Mouse (Mus musculus) CH12.LX (cell line): ENCODE data around the gene Mien1. TPM values are rescaled to one million over a fixed set of nuclear protein-coding genes. Genes with fewer than 3 reads are reported as not detected.
A peak's percentile ranks its signal among the peaks of the same experiment; 100 is the strongest.

Source experiments
- DNase-seq: peaks from one replicate; pipeline ENCODE4 v3.0.0-alpha.2; 2013; ENCODE audit errors: extremely low read depth
- H3K27ac ChIP-seq: 2 replicates; pipeline ENCODE4 v1.5.1; 2012; ENCODE audit warnings: low read depth, mild to moderate bottlenecking, control low read depth, moderate library complexity; ENCODE audit not compliant: insufficient read depth
- H3K27me3 ChIP-seq: replicated peaks from 2 replicates; pipeline ENCODE3; 2012; ENCODE audit warnings: inconsistent platforms
- H3K36me3 ChIP-seq, 2 experiments: replicated peaks in 1 of 2; 2 replicates each; pipeline versions ENCODE3 to v1.6.1; 2012; ENCODE audit warnings: inconsistent platforms in 1 of 2, low read length in 1 of 2, mild to moderate bottlenecking in 1 of 2, mixed read lengths in 1 of 2, moderate library complexity in 1 of 2; ENCODE audit not compliant: control insufficient read depth in 1 of 2, insufficient read depth in 1 of 2
- H3K4me1 ChIP-seq, 2 experiments: 2 replicates each; pipeline ENCODE4 v1.6.1; 2012; ENCODE audit warnings: inconsistent platforms in 1 of 2, moderate library complexity in 1 of 2; ENCODE audit not compliant: insufficient read depth in 2 of 2, control insufficient read depth in 1 of 2
- H3K4me2 ChIP-seq: 2 replicates; pipeline ENCODE4 v1.6.1; 2012; ENCODE audit warnings: low read depth, mild to moderate bottlenecking, control low read depth; ENCODE audit not compliant: poor library complexity, insufficient read depth, severe bottlenecking
- H3K4me3 ChIP-seq, 3 experiments: fragments of 150-350 bp in 1 of 3; sonication (generic) in 1 of 3; replicated peaks in 1 of 3; 2 replicates each; pipeline versions ENCODE3 to v1.5.1; 2011 to 2012; ENCODE audit warnings: low read depth in 2 of 3, low read length in 2 of 3, mild to moderate bottlenecking in 2 of 3, moderate library complexity in 2 of 3, control low read depth in 1 of 3, improper control_type of control experiment in 1 of 3, inconsistent platforms in 1 of 3, mixed read lengths in 1 of 3; ENCODE audit not compliant: poor library complexity in 1 of 3
- H3K79me2 ChIP-seq: replicated peaks from 2 replicates; pipeline ENCODE4 v1.6.1; 2012; ENCODE audit warnings: mild to moderate bottlenecking, moderate library complexity; ENCODE audit not compliant: control insufficient read depth, poor library complexity, insufficient read depth, severe bottlenecking; ENCODE audit errors: extremely low read depth
- H3K9ac ChIP-seq: 2 replicates; pipeline ENCODE4 v1.6.1; 2012; ENCODE audit warnings: low read depth, mild to moderate bottlenecking, control low read depth, moderate library complexity; ENCODE audit not compliant: insufficient read depth
- H3K9me3 ChIP-seq: replicated peaks from 2 replicates; pipeline ENCODE3; 2012; ENCODE audit warnings: low read length, inconsistent platforms, mixed read lengths
- CHD2 ChIP-seq: IDR thresholded peaks from 2 replicates; pipeline ENCODE4 v1.6.1; 2011; ENCODE audit warnings: low read length, improper control_type of control experiment
- CTCF ChIP-seq, 2 experiments: IDR thresholded peaks in 1 of 2; conservative IDR thresholded peaks in 1 of 2; 2 replicates each; pipeline ENCODE4 v1.5.1; 2011 to 2012; ENCODE audit warnings: low read depth in 2 of 2, low read length in 2 of 2, improper control_type of control experiment in 1 of 2, inconsistent platforms in 1 of 2, mild to moderate bottlenecking in 1 of 2, moderate library complexity in 1 of 2
- E2F4 ChIP-seq: IDR thresholded peaks from 2 replicates; pipeline ENCODE4 v1.6.1; 2011; ENCODE audit warnings: low read depth, low read length, improper control_type of control experiment; ENCODE audit not compliant: insufficient replicate concordance
- ELF1 ChIP-seq: IDR thresholded peaks from 2 replicates; pipeline ENCODE4 v1.6.1; 2014; ENCODE audit warnings: low read depth, mild to moderate bottlenecking, inconsistent platforms, low read length, improper control_type of control experiment
- EP300 ChIP-seq: IDR thresholded peaks from 2 replicates; pipeline ENCODE4 v1.6.1; 2011; ENCODE audit warnings: low read length, improper control_type of control experiment
- ETS1 ChIP-seq: conservative IDR thresholded peaks from 2 replicates; pipeline ENCODE4 v1.6.1; 2012; ENCODE audit warnings: low read depth, mild to moderate bottlenecking, inconsistent platforms, low read length, improper control_type of control experiment, moderate library complexity
- GABPA ChIP-seq: IDR thresholded peaks from 2 replicates; pipeline ENCODE4 v1.6.1; 2012; ENCODE audit warnings: low read depth, low read length, improper control_type of control experiment, inconsistent platforms; ENCODE audit not compliant: insufficient replicate concordance
- HCFC1 ChIP-seq: IDR thresholded peaks from 2 replicates; pipeline ENCODE4 v1.6.1; 2012; ENCODE audit warnings: low read depth, mild to moderate bottlenecking, inconsistent platforms, low read length, improper control_type of control experiment
- JUN ChIP-seq: IDR thresholded peaks from 2 replicates; pipeline ENCODE4 v1.6.1; 2011; ENCODE audit warnings: low read depth, mild to moderate bottlenecking, low read length, improper control_type of control experiment, moderate library complexity; ENCODE audit not compliant: insufficient read depth
- MAX ChIP-seq: IDR thresholded peaks from 2 replicates; pipeline ENCODE4 v1.6.1; 2011; ENCODE audit warnings: low read length, improper control_type of control experiment
- MYC ChIP-seq: IDR thresholded peaks from 2 replicates; pipeline ENCODE4 v1.6.1; 2011; ENCODE audit warnings: low read depth, mild to moderate bottlenecking, improper control_type of control experiment, low read length
- NELFE ChIP-seq: IDR thresholded peaks from 2 replicates; pipeline ENCODE4 v1.6.1; 2011; ENCODE audit warnings: low read depth, low read length, improper control_type of control experiment
- NRF1 ChIP-seq: IDR thresholded peaks from 2 replicates; pipeline ENCODE4 v1.6.1; 2014; ENCODE audit warnings: low read depth, mild to moderate bottlenecking, inconsistent platforms, low read length, improper control_type of control experiment, moderate library complexity
- POLR2A ChIP-seq: IDR thresholded peaks from 2 replicates; pipeline ENCODE4 v1.6.1; 2011; ENCODE audit warnings: low read depth, mild to moderate bottlenecking, improper control_type of control experiment, low read length
- POLR2AphosphoS2 ChIP-seq: IDR thresholded peaks from 2 replicates; pipeline ENCODE4 v1.6.1; 2011; ENCODE audit warnings: low read depth, low read length, improper control_type of control experiment
- RCOR1 ChIP-seq: conservative IDR thresholded peaks from 2 replicates; pipeline ENCODE4 v1.6.1; 2012; ENCODE audit warnings: low read depth, mild to moderate bottlenecking, inconsistent platforms, low read length, improper control_type of control experiment
- SMC3 ChIP-seq: IDR thresholded peaks from 2 replicates; pipeline ENCODE4 v1.6.1; 2011; ENCODE audit warnings: low read depth, low read length, improper control_type of control experiment
- TBP ChIP-seq: conservative IDR thresholded peaks from 2 replicates; pipeline ENCODE4 v1.6.1; 2011; ENCODE audit warnings: low read depth, low read length, improper control_type of control experiment
- USF2 ChIP-seq: conservative IDR thresholded peaks from 2 replicates; pipeline ENCODE4 v1.6.1; 2011; ENCODE audit warnings: low read depth, low read length, improper control_type of control experiment
- ZKSCAN1 ChIP-seq: IDR thresholded peaks from 2 replicates; pipeline ENCODE4 v1.6.1; 2012; ENCODE audit warnings: low read depth, inconsistent platforms, low read length, improper control_type of control experiment, borderline replicate concordance
- ZNF384 ChIP-seq: IDR thresholded peaks from 2 replicates; pipeline ENCODE4 v1.6.1; 2012; ENCODE audit warnings: low read depth, low read length, improper control_type of control experiment, inconsistent platforms
- dilution Hi-C: fragments of 300-500 bp; cut with MboI; formaldehyde crosslinking; loops from 2 replicates; pipeline ENCODE4 v1.14.3; 2020; ENCODE audit warnings: low sequenced_read_pairs; ENCODE audit not compliant: extremely low pct_unique_long_range_greater_than_20kb, extremely low pct_ligation_motif_present
- in situ Hi-C: fragments of 300-500 bp; cut with MboI; formaldehyde crosslinking; loops from 3 replicates; pipeline ENCODE4 v1.14.3; 2019; ENCODE audit warnings: low sequenced_read_pairs, low pct_ligation_motif_present, low pct_unique_long_range_greater_than_20kb, mixed read lengths
- polyA plus RNA-seq: library from polyadenylated mRNA; unstranded; fragments of >175 nt; gene quantifications from 2 replicates; pipeline ENCODE4 v1.2.1, GENCODE M21; 2012; ENCODE audit warnings: low read depth; ENCODE audit not compliant: insufficient read length
- total RNA-seq, 2 experiments: library from RNA; depleted of rRNA; stranded (reverse); fragments of 300-350 nt in 1 of 2; fragments of >200 nt in 1 of 2; gene quantifications; 2 replicates each; pipeline ENCODE4 v1.2.3; 2012 to 2014

Gene Mien1
- total and polyA plus RNA-seq, 3 experiments, result 84.7 to 129 (median 94.6) TPM

DNA sequence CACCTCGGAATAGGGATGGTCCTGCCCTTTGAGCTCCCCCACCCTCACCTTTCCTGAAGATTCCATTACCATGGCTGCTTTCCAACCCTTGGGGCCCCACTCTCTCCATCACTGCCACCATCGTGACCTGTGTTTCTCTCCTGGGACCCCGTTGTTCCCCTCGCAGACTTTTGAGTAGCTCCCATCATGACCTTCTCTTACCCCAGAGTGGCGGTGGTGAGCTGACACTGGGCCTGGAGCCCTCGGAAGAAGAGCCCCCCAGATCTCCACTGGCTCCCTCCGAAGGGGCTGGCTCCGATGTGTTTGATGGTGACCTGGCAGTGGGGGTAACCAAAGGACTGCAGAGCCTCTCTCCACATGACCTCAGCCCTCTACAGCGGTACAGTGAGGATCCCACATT, 3.1 kb downstream of the Mien1 start:
- Histone ChIP-seq H3K4me1 (peaks cover 0 to 10% of the 10 kb centered on the region in 2 experiments; a peak in 3 of 4 replicates), H3K79me2 (no peaks in the 10 kb centered on the region), H3K9me3 (no peaks in the 10 kb centered on the region), H3K4me3 (no peak overlapping the region), H3K27ac (no peak overlapping the region), H3K27me3 (peaks cover 15% of the 10 kb centered on the region), H3K9ac (no peak overlapping the region), H3K4me2 (no peak overlapping the region), H3K36me3 (peaks cover 4 to 21% of the 10 kb centered on the region in 2 experiments)
- TF ChIP-seq POLR2A, result no peak
- no peak for TF ChIP-seq RCOR1
- TF ChIP-seq TBP, result no peak
- TF ChIP-seq CTCF (conservative IDR thresholded peaks at IDR 0.05 in 1 of 2, IDR thresholded peaks at IDR 0.05 in 1 of 2; ENCODE audit: low read depth in 2 of 2, low read length in 2 of 2), result no peak
- TF ChIP-seq EP300, result no peak
- no peak for TF ChIP-seq CHD2
- no peak for TF ChIP-seq ZKSCAN1
- TF ChIP-seq E2F4, result no peak
- no peak for TF ChIP-seq ZNF384
- TF ChIP-seq MYC, result no peak
- no peak for TF ChIP-seq SMC3
- no peak for TF ChIP-seq GABPA
- TF ChIP-seq ELF1, result no peak
- no peak for TF ChIP-seq JUN
- TF ChIP-seq POLR2AphosphoS2, result no peak
- TF ChIP-seq ETS1, result no peak
- no peak for TF ChIP-seq NRF1
- no peak for TF ChIP-seq NELFE
- in situ Hi-C loops (no loop called here), dilution Hi-C loops (no loop called here)
- no peak for DNase-seq

GRCm38 (mm10) chr11:98431743-98432502, 6.9 kb downstream of the Mien1 start:
- DNase-seq, result no peak
- dilution Hi-C loops (no loop called here), in situ Hi-C loops (no loop called here)
- Histone ChIP-seq H3K79me2 (no peaks in the 10 kb centered on the region), H3K4me1 (no peaks in the 10 kb centered on the region), H3K36me3 (peaks cover 0 to 11% of the 10 kb centered on the region in 2 experiments), H3K27me3 (peaks cover 40% of the 10 kb centered on the region), H3K9me3 (no peaks in the 10 kb centered on the region), H3K9ac (no peak overlapping the region), H3K4me3 (no peak overlapping the region), H3K4me2 (no peak overlapping the region), H3K27ac (no peak overlapping the region)
- no peak for TF ChIP-seq MYC
- no peak for TF ChIP-seq MAX
- 0 out of 2 replicates have a peak, but pooled peaks have one; percentile 27 for TF ChIP-seq HCFC1
- TF ChIP-seq TBP, result no peak
- no peak for TF ChIP-seq CTCF (conservative IDR thresholded peaks at IDR 0.05 in 1 of 2, IDR thresholded peaks at IDR 0.05 in 1 of 2; ENCODE audit: low read depth in 2 of 2, low read length in 2 of 2)
- TF ChIP-seq USF2, result no peak
